Mouse (Mus musculus): ENCODE data around the gene Ubxn11. TPM values are rescaled to one million over a fixed set of nuclear protein-coding genes. Genes with fewer than 3 reads are reported as not detected.

Gene Ubxn11
- total and polyA plus RNA-seq, 3 experiments, result 5.4 to 11.9 TPM; not detected in 1

DNA sequence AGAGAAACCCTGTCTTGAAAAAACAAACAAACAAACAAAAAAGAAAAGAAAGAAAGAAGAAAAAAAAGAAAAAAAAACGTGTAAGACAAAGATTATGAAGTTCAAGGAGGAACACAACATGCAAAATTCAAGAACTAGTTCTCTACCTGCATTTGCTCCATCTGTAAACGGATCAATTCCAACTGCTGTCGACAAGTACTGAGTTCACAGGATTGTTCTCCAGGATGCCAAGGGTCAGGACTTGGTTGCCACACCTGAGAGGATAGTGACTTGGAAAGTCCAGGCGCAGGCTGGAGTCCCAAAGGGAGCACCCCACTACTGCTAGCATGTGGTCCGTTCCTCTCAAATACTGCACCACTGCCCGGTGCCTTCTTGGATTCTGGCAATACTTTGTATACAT, 53.2 kb downstream of the Ubxn11 start:
- Histone ChIP-seq H3K4me1 (ENCODE audit: control insufficient read depth in 1 of 2, insufficient read depth in 2 of 2, low read length in 2 of 2) (no peaks in the 10 kb centered on the region; a peak in 1 of 4 replicates), H3K9me3 (replicated peaks; ENCODE audit: insufficient read depth, low read length) (no peaks in the 10 kb centered on the region), H3K79me2 (ENCODE audit: control insufficient read depth, insufficient read depth, low read length, poor library complexity) (no peaks in the 10 kb centered on the region), H3K36me3 (ENCODE audit: control insufficient read depth in 1 of 2, insufficient read depth in 2 of 2, low read length in 2 of 2) (peaks cover 0 to 25% of the 10 kb centered on the region in 2 experiments; a peak in 2 of 4 replicates), H3K9ac (ENCODE audit: control insufficient read depth, low read depth, low read length, poor library complexity, severe bottlenecking) (no peak overlapping the region), H3K27ac (ENCODE audit: control insufficient read depth, low read depth, low read length) (no peak overlapping the region), H3K27me3 (ENCODE audit: control insufficient read depth in 1 of 2, insufficient read depth in 2 of 2, low read length in 2 of 2) (no peaks in the 10 kb centered on the region), H3K4me3 (ENCODE audit: control insufficient read depth in 1 of 2, insufficient read depth in 1 of 2, low read depth in 2 of 2, low read length in 2 of 2) (no peak overlapping the region)
- TF ChIP-seq JUND (IDR thresholded peaks at IDR 0.05; ENCODE audit: low read depth, low read length) (no peak), ETS1 (IDR thresholded peaks at IDR 0.05; ENCODE audit: low read depth, low read length) (no peak), POLR2A (IDR thresholded peaks at IDR 0.05; ENCODE audit: control insufficient read depth in 1 of 2, insufficient read depth in 1 of 2, low read depth in 1 of 2, low read length in 2 of 2, poor library complexity in 1 of 2) (no peak), SMC3 (IDR thresholded peaks at IDR 0.05; ENCODE audit: low read depth, low read length) (no peak), ZC3H11A (IDR thresholded peaks at IDR 0.05; ENCODE audit: low read depth, low read length) (no peak), NRF1 (IDR thresholded peaks at IDR 0.05; ENCODE audit: insufficient read depth, low read depth, low read length, poor library complexity, severe bottlenecking) (no peak), MYB (IDR thresholded peaks at IDR 0.05; ENCODE audit: low read depth, low read length) (no peak)
- DNase-seq (ENCODE audit: low read depth, low spot score), result no peak

DNA sequence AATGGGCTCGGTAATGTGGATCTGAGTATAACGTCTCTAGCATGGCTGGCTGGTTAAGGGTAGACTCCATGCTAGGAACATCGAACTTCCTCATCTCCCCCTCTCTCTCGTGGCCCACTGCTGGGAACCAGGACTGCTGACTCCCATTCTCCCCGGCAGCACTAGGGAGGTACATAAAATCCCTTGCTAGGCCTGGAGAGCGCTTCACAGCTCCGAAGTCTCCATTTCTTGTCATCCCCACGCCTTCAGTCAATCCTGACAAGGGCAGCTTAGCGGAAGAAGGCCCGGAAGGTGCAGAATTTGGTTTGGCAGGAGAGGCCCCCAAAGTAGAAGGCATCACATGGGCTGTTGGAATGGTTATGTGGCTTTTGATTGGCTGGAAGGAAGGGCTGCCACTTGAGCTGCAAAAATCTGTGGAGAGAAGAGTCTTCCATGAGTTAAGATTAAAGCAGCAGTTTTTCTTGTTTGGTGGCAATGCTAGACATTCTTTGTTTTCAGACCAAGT, 53.6 kb downstream of the Ubxn11 start:
- Histone ChIP-seq H3K9me3 (replicated peaks; ENCODE audit: insufficient read depth, low read length) (no peaks in the 10 kb centered on the region), H3K4me1 (ENCODE audit: control insufficient read depth in 1 of 2, insufficient read depth in 2 of 2, low read length in 2 of 2) (no peaks in the 10 kb centered on the region; a peak in 1 of 4 replicates), H3K79me2 (ENCODE audit: control insufficient read depth, insufficient read depth, low read length, poor library complexity) (no peaks in the 10 kb centered on the region), H3K27ac (ENCODE audit: control insufficient read depth, low read depth, low read length) (no peak overlapping the region), H3K9ac (ENCODE audit: control insufficient read depth, low read depth, low read length, poor library complexity, severe bottlenecking) (no peak overlapping the region), H3K4me3 (ENCODE audit: control insufficient read depth in 1 of 2, insufficient read depth in 1 of 2, low read depth in 2 of 2, low read length in 2 of 2) (no peak overlapping the region), H3K36me3 (ENCODE audit: control insufficient read depth in 1 of 2, insufficient read depth in 2 of 2, low read length in 2 of 2) (peaks cover 0 to 23% of the 10 kb centered on the region in 2 experiments; a peak in 2 of 4 replicates), H3K27me3 (ENCODE audit: control insufficient read depth in 1 of 2, insufficient read depth in 2 of 2, low read length in 2 of 2) (no peaks in the 10 kb centered on the region)
- DNase-seq (ENCODE audit: low read depth, low spot score), result no peak
- no peak for TF ChIP-seq POLR2AphosphoS2 (IDR thresholded peaks at IDR 0.05; ENCODE audit: low read length)
- TF ChIP-seq ZNF384 (IDR thresholded peaks at IDR 0.05; ENCODE audit: low read depth, low read length), result no peak
- TF ChIP-seq POLR2AphosphoS5 (IDR thresholded peaks at IDR 0.05; ENCODE audit: borderline replicate concordance, low read depth, low read length), result no peak
- TF ChIP-seq SIN3A (IDR thresholded peaks at IDR 0.05; ENCODE audit: low read length), result no peak
- no peak for TF ChIP-seq ZKSCAN1 (IDR thresholded peaks at IDR 0.05; ENCODE audit: low read depth, low read length)
- no peak for TF ChIP-seq E2F4 (IDR thresholded peaks at IDR 0.05; ENCODE audit: borderline replicate concordance, low read depth, low read length)
- TF ChIP-seq MYC (IDR thresholded peaks at IDR 0.05; ENCODE audit: low read depth, low read length), result no peak
- no peak for TF ChIP-seq MAZ (IDR thresholded peaks at IDR 0.05; ENCODE audit: low read depth, low read length)
- no peak for TF ChIP-seq ELF1 (IDR thresholded peaks at IDR 0.05; ENCODE audit: low read depth, low read length)
- TF ChIP-seq MAFK (IDR thresholded peaks at IDR 0.05; ENCODE audit: borderline replicate concordance, low read depth, low read length), result no peak

Data from MEL (cell line).